Comparison of ENCODE assay signal across 9 mouse cellular contexts in genomic region chr17:63720883-63721282, GRCm38 (mm10).
DNase-seq lines count a peak whose midpoint lies in the region; ATAC-seq and TF ChIP-seq lines count a peak whose summit lies in the region.
"Had no signal": no experiment of that assay in that cellular context is flagged by ENCODE, and none has a peak within 500 bp of the region (broad histone marks: within the 10 kb centered on the region; RNA-seq: fewer than 3 reads in every experiment).

No protein-coding gene starts in this region.

- H3K27ac ChIP-seq in intestine, postnatal 0 days (ENCODE audit: low read depth, low read length): no peak overlapping the region
- no peak overlapping the region for H3K27ac ChIP-seq in intestine, embryonic 16.5 days (ENCODE audit: low read length)
- H3K27ac ChIP-seq in stomach, postnatal 0 days (replicated peaks): no peak overlapping the region
- H3K27ac ChIP-seq: limb, embryonic 15.5 days had no signal

- no peaks in the 10 kb centered on the region for H3K4me1 ChIP-seq in intestine, postnatal 0 days (replicated peaks; ENCODE audit: control insufficient read depth, insufficient read depth, low read length)
- H3K4me1 ChIP-seq in intestine, embryonic 16.5 days (ENCODE audit: control insufficient read depth, insufficient read depth, low read length): no peaks in the 10 kb centered on the region
- H3K4me1 ChIP-seq in stomach, postnatal 0 days (replicated peaks; ENCODE audit: control insufficient read depth, insufficient read depth): no peaks in the 10 kb centered on the region
- H3K4me1 ChIP-seq: limb, embryonic 15.5 days had no signal

- H3K9me3 ChIP-seq in intestine, postnatal 0 days (ENCODE audit: control insufficient read depth): no peaks in the 10 kb centered on the region
- H3K9me3 ChIP-seq in intestine, embryonic 16.5 days (ENCODE audit: control insufficient read depth, low read length): no peaks in the 10 kb centered on the region
- H3K9me3 ChIP-seq in stomach, postnatal 0 days (ENCODE audit: control insufficient read depth, low read length): no peaks in the 10 kb centered on the region
- H3K9me3 ChIP-seq: limb, embryonic 15.5 days had no signal

- H3K36me3 ChIP-seq in intestine, postnatal 0 days (ENCODE audit: control insufficient read depth, insufficient read depth): no peaks in the 10 kb centered on the region
- no peaks in the 10 kb centered on the region for H3K36me3 ChIP-seq in intestine, embryonic 16.5 days (ENCODE audit: control insufficient read depth, insufficient read depth, low read length)
- no peaks in the 10 kb centered on the region for H3K36me3 ChIP-seq in stomach, postnatal 0 days (ENCODE audit: control insufficient read depth, insufficient read depth, low read length)
- H3K36me3 ChIP-seq: limb, embryonic 15.5 days had no signal

- H3K27me3 ChIP-seq in intestine, postnatal 0 days (replicated peaks; ENCODE audit: control insufficient read depth, insufficient read depth, low read length): no peaks in the 10 kb centered on the region
- H3K27me3 ChIP-seq in intestine, embryonic 16.5 days (replicated peaks; ENCODE audit: control insufficient read depth, insufficient read depth, low read length): no peaks in the 10 kb centered on the region
- no peaks in the 10 kb centered on the region for H3K27me3 ChIP-seq in stomach, postnatal 0 days (ENCODE audit: control insufficient read depth, insufficient read depth, low read length)

- DNase-seq in cerebellum, adult 18-20 months: peak; percentile 35 to 47
- peak; percentile 5 for DNase-seq in urinary bladder, postnatal 14 days (ENCODE audit: low spot score)
- DNase-seq in urinary bladder, postnatal 25 days (ENCODE audit: low spot score): no peak
- no peak for DNase-seq in stomach, postnatal 0 days (ENCODE audit: low spot score)
- no peak for DNase-seq in frontal cortex, postnatal 36 days (ENCODE audit: low spot score in 2 of 2)

- H3K4me2 ChIP-seq in intestine, postnatal 0 days (replicated peaks; ENCODE audit: low read depth): no peak overlapping the region
- no peak overlapping the region for H3K4me2 ChIP-seq in intestine, embryonic 16.5 days (ENCODE audit: low read depth, low read length)
- H3K4me2 ChIP-seq in stomach, postnatal 0 days (replicated peaks; ENCODE audit: low read depth): no peak overlapping the region
- H3K4me2 ChIP-seq: limb, embryonic 15.5 days had no signal

- no peak overlapping the region for H3K4me3 ChIP-seq in intestine, postnatal 0 days (ENCODE audit: low read depth, low read length)
- no peak overlapping the region for H3K4me3 ChIP-seq in intestine, embryonic 16.5 days (ENCODE audit: low read length)
- H3K4me3 ChIP-seq in stomach, postnatal 0 days (ENCODE audit: low read depth, low read length): no peak overlapping the region
- H3K4me3 ChIP-seq: limb, embryonic 15.5 days had no signal

- no peak for TF ChIP-seq EP300 in stomach, postnatal 0 days (optimal IDR thresholded peaks at IDR 0.05)

- H3K9ac ChIP-seq in intestine, postnatal 0 days (ENCODE audit: low read depth, low read length): no peak overlapping the region
- no peak overlapping the region for H3K9ac ChIP-seq in intestine, embryonic 16.5 days (ENCODE audit: low read depth, low read length)
- no peak overlapping the region for H3K9ac ChIP-seq in stomach, postnatal 0 days (ENCODE audit: low read length)
- H3K9ac ChIP-seq: limb, embryonic 15.5 days had no signal

- peak; percentile 53 for TF ChIP-seq CTCF in intestine, postnatal 0 days (IDR thresholded peaks at IDR 0.05; ENCODE audit: low read depth)
- TF ChIP-seq CTCF in stomach, postnatal 0 days (IDR thresholded peaks at IDR 0.05; ENCODE audit: low read depth): peak; percentile 58

- no peak for ATAC-seq in cerebellum, adult (ENCODE audit: insufficient number of reproducible peaks, low FRiP score, low TSS enrichment)
- ATAC-seq in intestine, postnatal 0 days: no peak
- ATAC-seq in intestine, embryonic 16.5 days: no peak
- ATAC-seq in stomach, postnatal 0 days (ENCODE audit: low FRiP score, low TSS enrichment): no peak

- 30% methylated on average over 4 of the region's 4 CpGs for WGBS in intestine, postnatal 0 days
- WGBS in intestine, embryonic 16.5 days: 33% methylated on average over 4 of the region's 4 CpGs
- WGBS in stomach, postnatal 0 days: 30% methylated on average over 4 of the region's 4 CpGs

Comparison
In these comparisons a context has a peak if more than half of its experiments do, and no peak if none do; other contexts are left out.
1. DNase-seq: peak in cerebellum, adult 18-20 months (2 of 2) and urinary bladder, postnatal 14 days (single experiment); none in urinary bladder, postnatal 25 days (single experiment), stomach, postnatal 0 days (single experiment) and frontal cortex, postnatal 36 days (0 of 2).